Mouse (Mus musculus): ENCODE measurements around the gene Arfip2.

Gene Arfip2

GRCm38 (mm10) chr7:105640233-105640893 lies at the start of gene Arfip2, which contains the start of gene Gm45799:
Gene Arfip2, minus strand, starts transcription at chr7:105640416.
Gene Gm45799, plus strand, starts transcription at chr7:105640552.
- peak; percentile 94 for ATAC-seq (ENCODE audit: insufficient number of reproducible peaks, low FRiP score, low TSS enrichment)

- ATAC-seq (ENCODE audit: insufficient number of reproducible peaks, low FRiP score, low TSS enrichment), result no peak
Measured at GRCm38 (mm10) chr7:105685541-105686197, 45.5 kb upstream of the Arfip2 start.

GRCm38 (mm10) chr7:105650639-105651435 lies 10.6 kb upstream of the Arfip2 start, which contains the start of gene Dnhd1:
Gene Dnhd1, plus strand, starts transcription at chr7:105650827.
- peak; percentile 95 for ATAC-seq (ENCODE audit: insufficient number of reproducible peaks, low FRiP score, low TSS enrichment)

DNA sequence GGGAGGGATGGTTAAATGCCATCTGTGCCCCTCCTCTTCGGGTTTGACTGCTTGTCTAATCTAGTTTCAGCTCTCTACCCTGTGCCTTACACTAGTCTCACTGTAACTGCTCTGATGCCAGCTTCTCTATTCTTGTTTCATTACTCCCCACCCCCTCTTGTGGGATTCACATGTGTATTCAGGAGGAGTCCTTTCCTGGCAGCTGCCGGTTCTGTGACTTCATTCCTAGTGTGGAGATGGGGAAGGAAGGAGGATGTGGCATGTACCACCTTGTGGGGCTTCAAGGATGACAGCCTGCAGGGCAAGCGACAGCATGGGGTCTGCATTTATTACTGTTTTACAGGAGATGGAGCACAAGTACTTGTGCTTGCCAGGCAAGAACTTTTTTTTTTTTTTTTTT lies 1.7 kb upstream of the Arfip2 start:
- ATAC-seq (ENCODE audit: insufficient number of reproducible peaks, low FRiP score, low TSS enrichment), result no peak

- ATAC-seq (ENCODE audit: insufficient number of reproducible peaks, low FRiP score, low TSS enrichment), result no peak
Measured at GRCm38 (mm10) chr7:105640894-105641255, 659 bp upstream of the Arfip2 start.

DNA sequence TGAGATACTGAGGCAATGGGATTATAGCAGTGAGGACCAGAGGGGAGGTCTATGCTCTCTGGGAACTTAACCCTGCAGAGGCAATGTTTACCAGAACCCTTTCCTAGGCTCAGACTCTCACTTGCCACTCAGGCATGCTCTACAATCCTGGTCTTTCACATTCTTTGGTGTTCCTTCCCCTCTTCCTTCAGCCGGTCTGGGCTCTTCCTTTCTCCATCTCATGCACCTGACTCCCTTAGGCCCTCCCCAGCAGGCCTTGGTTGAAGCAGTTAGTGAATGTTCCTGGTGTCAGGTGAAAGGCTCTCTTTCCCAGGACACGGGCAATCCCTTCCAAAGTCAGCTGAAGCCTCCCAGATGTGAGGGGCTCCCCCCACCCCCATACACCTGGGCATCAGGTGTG lies 460 bp downstream of the Arfip2 start, which contains the start of gene Timm10b:
TSS of gene Timm10b (plus strand) at position 301 of the 400 bp plus-strand sequence.
- ATAC-seq (ENCODE audit: insufficient number of reproducible peaks, low FRiP score, low TSS enrichment), result peak; percentile 24; the same call in 1 of the 2 replicates

- ATAC-seq (ENCODE audit: insufficient number of reproducible peaks, low FRiP score, low TSS enrichment), result no peak
Measured at GRCm38 (mm10) chr7:105639304-105639703, 912 bp downstream of the Arfip2 start.

- no peak for ATAC-seq (ENCODE audit: insufficient number of reproducible peaks, low FRiP score, low TSS enrichment)
Measured at GRCm38 (mm10) chr7:105638776-105639175, 1.4 kb downstream of the Arfip2 start.

GRCm38 (mm10) chr7:105635726-105636125 lies 4.5 kb downstream of the Arfip2 start:
- no peak for ATAC-seq (ENCODE audit: insufficient number of reproducible peaks, low FRiP score, low TSS enrichment)

- no peak for ATAC-seq (ENCODE audit: insufficient number of reproducible peaks, low FRiP score, low TSS enrichment)
Measured at GRCm38 (mm10) chr7:105634272-105634920, 5.8 kb downstream of the Arfip2 start.

GRCm38 (mm10) chr7:105633801-105634135 lies 6.4 kb downstream of the Arfip2 start:
- ATAC-seq (ENCODE audit: insufficient number of reproducible peaks, low FRiP score, low TSS enrichment), result no peak

DNA sequence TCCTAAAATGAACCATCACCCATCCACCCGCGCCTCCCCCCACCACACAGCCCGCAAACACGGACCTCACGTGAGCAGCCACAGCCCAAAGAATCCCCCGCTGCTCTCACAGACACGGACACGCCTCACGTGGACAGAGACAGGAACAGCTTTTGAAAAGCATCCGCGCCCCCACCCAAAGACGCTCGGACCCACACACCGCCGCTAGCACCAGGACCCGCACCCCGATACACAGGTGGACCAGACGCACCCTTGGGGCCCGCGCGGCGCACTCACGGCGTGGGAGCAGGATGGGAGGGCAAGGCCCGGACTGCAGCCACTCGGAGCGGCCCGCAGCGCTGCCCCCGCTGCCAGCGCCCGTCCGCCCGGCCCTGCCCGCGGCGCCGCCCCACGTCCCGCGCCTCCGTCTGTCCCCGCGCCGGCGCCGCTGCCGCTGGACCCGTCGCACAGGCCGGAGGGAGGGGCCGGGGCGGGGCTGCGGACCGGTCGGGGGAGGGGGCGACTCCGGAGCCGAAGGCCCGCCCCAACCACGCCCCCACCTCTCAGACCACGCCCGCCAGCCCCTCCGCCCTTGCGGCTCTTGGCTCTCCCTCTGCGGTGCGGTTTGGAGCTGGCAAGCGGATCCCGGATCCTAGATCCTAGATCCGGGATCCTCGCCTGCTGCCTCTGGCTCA lies 7.0 kb downstream of the Arfip2 start, which contains the start of gene Trim3:
TSS of gene Trim3 (minus strand) at position 445 of the 674 bp plus-strand sequence.
- peak; percentile 69 for ATAC-seq (ENCODE audit: insufficient number of reproducible peaks, low FRiP score, low TSS enrichment)

DNA sequence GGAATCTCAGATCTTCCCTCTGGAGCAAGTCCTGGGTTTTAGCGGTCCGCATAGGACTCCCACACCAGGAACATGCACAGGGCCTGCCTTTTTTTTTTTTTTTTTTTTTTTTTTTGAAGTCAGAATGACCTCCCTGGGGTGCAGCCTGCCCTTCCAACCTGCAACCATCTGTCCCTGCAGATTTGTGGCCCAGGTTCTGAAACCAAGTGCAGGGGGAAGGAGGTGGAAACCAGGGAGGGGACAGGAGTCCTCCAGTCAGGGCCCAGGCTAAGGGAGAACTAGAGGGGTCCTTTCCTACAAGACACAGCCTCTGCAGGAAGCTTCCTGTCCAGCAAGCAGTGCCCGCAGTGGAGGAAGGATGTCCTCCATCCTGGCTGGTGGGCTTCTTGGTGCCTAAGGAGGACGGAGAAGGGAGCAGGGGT lies 7.7 kb downstream of the Arfip2 start:
- ATAC-seq (ENCODE audit: insufficient number of reproducible peaks, low FRiP score, low TSS enrichment), result peak; percentile 66

GRCm38 (mm10) chr7:105628633-105629032 lies 11.6 kb downstream of the Arfip2 start:
- ATAC-seq (ENCODE audit: insufficient number of reproducible peaks, low FRiP score, low TSS enrichment), result no peak

- ATAC-seq (ENCODE audit: insufficient number of reproducible peaks, low FRiP score, low TSS enrichment), result peak; percentile 92
Measured at GRCm38 (mm10) chr7:105625397-105625796, 14.8 kb downstream of the Arfip2 start.

GRCm38 (mm10) chr7:105621646-105622292 lies 18.4 kb downstream of the Arfip2 start:
- no peak for ATAC-seq (ENCODE audit: insufficient number of reproducible peaks, low FRiP score, low TSS enrichment)

DNA sequence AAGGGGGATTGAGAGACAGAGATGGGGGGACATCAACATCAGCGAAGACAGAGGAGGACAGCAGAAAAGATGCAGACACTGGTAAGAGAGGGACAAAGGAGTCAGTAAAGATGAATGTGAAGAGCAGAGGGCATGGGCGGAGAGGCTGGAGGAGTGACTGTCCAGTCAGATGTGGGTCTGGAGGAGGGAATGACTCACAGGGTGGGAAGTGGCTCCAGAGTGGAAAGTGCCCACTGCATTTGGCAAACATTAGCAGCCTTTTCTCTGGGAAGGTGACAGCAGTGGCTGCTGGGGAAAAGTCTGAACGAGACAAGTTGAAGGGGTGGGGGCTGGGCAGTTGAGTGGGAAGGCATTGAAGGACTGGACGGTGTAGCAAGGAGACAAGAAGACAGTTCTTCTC lies 19.2 kb downstream of the Arfip2 start:
- ATAC-seq (ENCODE audit: insufficient number of reproducible peaks, low FRiP score, low TSS enrichment), result no peak

- ATAC-seq (ENCODE audit: insufficient number of reproducible peaks, low FRiP score, low TSS enrichment), result no peak
Measured at GRCm38 (mm10) chr7:105619701-105620100, 20.5 kb downstream of the Arfip2 start.

DNA sequence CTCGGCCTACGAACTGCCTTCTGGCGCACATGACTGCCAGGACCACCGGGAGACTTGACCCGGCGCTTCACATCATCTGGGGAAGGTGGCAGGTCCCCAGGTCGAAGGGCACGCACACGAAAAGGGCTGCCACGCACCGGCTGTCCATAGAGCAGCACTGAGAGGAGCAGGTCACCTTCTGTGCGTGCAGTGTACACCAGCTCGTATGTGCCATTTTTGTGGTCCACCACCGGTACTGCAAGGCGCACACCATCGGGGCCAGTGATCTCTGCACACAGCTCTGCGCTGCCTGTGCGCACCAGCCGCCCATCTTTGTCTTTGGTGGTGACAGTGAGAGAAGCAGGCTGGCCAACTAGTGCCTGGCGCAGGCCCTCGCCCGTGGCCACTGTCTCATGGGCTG lies 22.4 kb downstream of the Arfip2 start:
- no peak for ATAC-seq (ENCODE audit: insufficient number of reproducible peaks, low FRiP score, low TSS enrichment)
